Mouse (Mus musculus) spleen, adult 2 months (tissue): ENCODE measurements around the gene Agpat1.

ENCODE experiments used
- CTCF ChIP-seq: fragments of 200-500 bp; IDR thresholded peaks from 2 replicates; pipeline ENCODE4 v1.5.1; 2011; ENCODE audit warnings: mild to moderate bottlenecking, inconsistent platforms; ENCODE audit not compliant: insufficient read depth, insufficient read length, insufficient replicate concordance; ENCODE audit errors: extremely low read depth
- POLR2A ChIP-seq: fragments of 200-500 bp; IDR thresholded peaks from 2 replicates; pipeline ENCODE4 v1.6.1; 2011; ENCODE audit warnings: low read depth, low read length, inconsistent platforms

DNA sequence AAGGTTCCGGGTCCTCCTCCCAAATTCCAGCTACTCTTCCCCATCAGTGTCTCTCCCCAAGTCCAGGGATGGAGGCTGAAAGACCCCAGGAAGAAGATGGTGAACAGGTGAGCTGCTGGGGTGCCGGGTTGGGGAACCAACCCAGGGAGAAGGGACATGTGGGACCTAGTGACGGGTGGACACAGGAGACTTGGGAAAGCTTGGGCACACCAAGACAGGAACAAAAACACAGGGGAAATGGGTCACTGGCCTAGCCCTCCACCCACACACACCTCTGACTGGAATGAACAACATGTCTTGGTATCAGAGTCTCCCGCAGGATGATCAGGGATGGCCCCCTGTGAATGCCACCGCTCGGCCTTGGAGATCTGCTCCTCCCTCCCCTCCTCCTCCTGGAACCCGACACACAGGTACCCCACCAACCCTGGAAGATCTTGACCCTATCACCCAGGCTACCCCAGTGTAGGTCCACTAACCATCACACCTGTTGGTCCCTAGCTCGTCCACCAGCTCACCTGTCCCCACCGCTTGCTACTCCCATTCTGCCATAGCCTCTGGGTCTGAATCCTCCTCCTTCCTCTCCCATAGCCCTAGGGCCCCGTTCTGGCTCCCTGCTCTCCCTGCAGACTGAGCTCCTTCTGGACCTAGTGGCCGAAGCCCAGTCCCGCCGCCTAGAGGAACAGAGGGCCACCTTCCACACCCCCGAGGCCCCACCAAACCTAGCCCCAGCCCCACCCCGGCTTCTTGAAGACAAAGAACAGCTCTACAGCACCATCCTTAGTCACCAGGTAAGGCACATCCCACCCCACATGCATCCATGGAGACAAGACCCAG, 13.7 kb upstream of the Agpat1 start:
- TF ChIP-seq CTCF (no peak), POLR2A (no peak)
